Mouse (Mus musculus): Measurements from ENCODE around the gene Gpr153.

Gpr153 gene

GRCm38 (mm10) chr4:152265791-152266190, 8.2 kb upstream of the Gpr153 start:
- no peak for DNase-seq

DNA sequence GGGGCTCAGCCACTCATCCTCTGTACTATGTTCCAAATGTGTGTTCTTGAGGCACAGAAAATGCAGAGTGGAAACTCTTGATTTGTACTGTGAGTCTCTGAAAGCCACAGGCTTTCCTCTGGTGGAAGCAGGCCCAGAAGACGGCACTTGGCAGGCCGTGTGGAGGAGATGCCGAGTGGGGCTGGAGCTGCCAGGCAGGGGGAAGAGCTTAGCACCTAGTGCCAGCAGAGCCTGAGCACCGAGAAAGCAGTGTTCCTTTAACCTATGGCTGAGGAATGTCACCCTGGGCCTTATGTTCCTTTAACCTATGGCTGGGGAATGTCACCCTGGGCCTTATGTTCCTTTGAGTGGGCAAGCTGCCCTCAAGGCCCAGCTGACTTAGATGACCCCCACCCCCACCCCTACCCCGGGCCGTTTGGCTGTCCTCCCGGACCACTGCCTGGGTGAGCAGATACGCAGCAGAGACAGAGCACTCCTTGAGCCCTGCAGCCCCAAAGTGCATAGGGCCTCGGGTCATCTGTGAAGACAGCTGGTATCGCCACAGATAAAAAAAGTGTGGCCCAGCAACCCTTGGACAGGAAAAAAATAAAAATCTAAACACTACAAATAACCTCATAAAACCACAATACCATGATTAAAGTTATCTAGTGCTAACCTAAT, 7.7 kb upstream of the Gpr153 start:
- DNase-seq, result no peak

DNA sequence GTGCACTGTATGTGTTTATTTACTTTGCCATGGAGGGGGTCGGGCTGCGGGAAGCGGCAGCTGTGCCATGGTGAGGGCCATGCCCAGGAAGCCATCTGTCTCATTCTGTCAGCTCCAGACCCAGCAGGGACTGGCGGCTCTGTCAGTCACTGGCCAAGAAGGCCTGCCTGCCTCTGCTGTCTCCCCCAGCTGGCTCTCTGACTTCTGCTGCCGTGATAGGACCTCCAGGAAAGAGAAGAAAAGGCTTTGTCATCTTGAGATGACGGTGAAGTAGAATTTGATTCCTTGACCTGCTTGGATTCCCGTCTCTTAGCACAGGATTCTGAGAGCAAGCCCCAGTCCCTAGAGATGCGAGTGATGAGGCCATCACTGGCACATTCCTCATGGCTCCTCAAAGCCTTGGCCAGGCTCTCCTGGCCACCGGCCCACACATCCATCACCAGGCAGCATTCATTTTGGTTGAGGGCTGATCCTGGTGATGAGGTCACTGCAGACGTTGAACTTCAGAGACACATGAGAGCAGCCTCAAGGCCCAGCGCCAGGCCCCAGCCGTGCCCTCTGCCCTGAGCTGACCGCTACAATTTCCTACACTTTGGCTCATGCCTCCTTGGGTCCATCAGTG, 6.2 kb upstream of the Gpr153 start:
- peak; percentile 50 to 64 for DNase-seq

- DNase-seq, result no peak
Measured at GRCm38 (mm10) chr4:152269967-152270366, 4.1 kb upstream of the Gpr153 start.

GRCm38 (mm10) chr4:152270599-152270998, 3.4 kb upstream of the Gpr153 start:
- DNase-seq, result no peak

DNA sequence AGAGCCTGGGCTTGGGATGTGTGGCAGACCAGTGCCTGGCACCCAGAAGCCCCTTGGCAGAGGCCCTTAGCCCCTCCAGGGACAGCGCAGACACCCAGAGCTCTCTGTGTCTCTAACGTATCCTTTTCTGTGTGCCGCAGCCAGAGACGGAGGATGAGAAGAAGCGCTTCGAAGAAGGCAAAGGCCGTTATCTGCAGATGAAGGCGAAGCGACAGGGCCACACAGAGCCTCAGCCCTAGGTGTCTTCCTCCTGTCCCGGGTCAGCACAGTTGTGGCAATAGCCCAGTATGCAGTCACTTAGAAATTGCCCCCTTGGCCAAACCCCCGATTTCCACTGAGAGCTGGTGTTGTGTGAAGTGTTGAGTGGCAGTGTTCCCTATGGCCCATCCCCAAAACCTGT, 2.7 kb upstream of the Gpr153 start:
- DNase-seq, result no peak

- no peak for DNase-seq
Measured at GRCm38 (mm10) chr4:152272006-152272405, 2.0 kb upstream of the Gpr153 start.

GRCm38 (mm10) chr4:152272449-152273049, 1.5 kb upstream of the Gpr153 start:
- DNase-seq, result peak; percentile 38 to 54

GRCm38 (mm10) chr4:152273191-152273590, 841 bp upstream of the Gpr153 start:
- no peak for DNase-seq

DNA sequence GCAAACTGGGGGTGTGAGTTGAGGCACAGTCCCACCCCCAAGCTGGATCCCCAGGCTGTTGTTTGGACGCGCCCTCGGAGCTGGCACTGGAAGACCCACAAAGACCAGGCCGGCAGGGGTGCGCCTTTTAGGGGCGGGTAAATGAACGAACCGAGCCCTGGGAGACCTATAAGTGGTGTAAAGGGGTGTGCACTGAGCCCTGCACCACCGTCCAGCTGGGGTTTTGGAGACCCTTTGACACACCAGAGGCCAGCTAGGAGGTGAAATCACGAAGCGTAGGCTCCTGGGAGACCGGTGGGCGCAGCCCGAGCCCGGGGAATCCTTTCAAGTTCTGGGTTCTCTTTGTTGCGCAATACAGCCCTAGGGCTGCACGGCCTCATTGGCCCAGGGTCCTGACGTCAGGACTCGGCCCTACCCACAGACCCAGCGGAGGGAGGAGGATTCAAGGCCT, 674 bp downstream of the Gpr153 start:
- DNase-seq, result peak; percentile 29 to 67

DNA sequence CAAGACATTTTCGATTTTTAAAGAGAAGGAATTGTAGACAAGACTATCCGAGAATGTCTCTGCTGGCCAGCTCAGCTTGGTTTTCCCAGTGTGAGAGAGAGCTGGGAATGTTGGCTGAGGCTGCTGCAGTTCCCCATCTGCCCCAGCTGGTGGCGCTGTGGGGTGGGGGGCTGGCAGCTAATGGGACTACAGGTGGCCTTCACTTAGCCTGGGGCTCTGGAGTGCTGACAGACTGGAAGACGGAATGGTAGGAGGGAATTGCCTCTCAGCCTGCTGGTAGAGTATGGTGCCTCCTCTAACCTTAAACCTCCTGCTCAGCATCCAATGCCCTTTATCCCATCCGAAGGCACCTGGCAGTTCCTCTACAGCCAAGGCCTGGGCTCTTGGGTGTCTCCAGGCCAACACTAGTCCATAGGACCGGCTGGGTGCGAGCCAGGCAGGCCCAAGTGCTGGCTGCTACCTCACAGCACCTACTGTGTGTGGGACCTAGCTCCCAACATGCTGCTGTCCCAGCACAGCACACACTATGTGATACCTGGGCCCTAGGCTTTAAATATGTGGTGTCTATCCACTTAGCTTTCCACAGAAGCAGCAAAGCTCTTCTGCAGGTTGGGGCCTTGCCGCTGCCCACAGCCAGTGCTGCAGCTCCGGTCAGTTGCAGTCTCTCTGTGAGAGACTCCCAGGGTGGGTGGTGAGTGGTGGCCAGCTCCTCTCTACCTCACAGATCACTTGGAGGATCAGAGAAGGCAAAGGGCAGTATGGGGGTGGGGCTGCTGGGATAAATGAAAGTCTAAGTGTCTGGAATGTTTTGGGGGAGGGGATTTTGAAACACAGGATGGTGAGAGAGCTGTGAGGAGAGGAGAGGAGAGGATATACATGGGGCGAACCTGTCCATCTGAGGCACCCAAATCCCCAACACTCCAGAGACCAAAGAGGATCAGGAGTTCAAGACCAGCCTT, 2.6 kb downstream of the Gpr153 start:
- no peak for DNase-seq

DNA sequence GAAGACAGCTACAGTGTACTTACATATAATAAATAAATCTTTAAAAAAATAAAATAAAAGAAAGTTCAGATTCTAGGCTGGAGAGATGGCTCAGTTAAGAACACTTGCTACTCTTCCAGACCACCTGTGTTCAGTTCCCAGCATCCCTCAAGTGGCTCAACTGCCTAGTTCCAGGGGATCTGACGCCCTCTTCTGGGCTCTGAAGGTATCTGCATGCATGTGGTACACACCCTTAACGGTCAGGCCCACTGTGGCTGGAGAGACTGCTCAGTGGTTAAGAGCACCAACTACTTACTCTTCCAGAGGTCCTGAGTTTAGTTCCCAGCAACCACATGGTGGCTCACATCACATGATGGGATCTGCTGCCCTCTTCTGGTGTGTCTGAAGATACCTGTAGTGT, 3.9 kb downstream of the Gpr153 start:
- DNase-seq, result no peak

DNA sequence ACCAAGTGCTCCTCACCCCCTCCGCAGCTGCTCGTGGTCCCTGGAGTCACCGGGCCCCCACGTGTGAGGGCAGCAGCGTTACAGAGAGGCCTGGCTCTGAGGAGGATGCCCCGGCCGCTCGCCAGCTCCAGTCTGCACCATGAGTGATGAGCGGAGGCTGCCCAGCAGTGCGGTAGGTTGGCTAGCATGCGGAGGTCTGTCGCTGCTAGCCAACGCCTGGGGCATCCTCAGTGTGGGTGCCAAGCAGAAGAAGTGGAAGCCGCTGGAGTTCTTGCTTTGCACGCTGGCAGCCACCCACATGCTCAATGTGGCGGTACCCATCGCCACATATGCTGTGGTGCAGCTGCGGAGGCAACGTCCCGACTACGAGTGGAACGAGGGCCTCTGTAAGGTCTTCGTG, 5.0 kb downstream of the Gpr153 start:
- no peak for DNase-seq

DNA sequence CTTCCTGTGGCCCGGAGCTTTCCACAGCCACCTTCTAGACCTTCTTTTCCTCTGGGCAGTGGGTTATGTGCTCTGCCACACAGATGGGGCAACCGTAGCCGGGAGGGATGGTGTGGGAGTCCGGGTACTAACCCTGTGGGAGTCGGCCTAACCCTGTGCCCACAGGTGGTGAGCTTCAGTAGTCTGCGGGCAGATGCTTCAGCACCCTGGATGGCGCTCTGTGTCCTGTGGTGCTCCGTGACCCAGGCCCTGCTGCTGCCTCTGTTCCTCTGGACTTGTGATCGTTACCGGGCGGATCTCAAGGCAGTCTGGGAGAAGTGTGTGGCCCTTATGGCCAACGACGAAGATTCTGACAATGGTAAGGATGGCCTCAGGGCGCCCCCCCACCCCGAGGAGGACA, 7.6 kb downstream of the Gpr153 start:
- DNase-seq, result no peak

- DNase-seq, result no peak
Measured at GRCm38 (mm10) chr4:152282721-152283120, 8.7 kb downstream of the Gpr153 start.

DNA sequence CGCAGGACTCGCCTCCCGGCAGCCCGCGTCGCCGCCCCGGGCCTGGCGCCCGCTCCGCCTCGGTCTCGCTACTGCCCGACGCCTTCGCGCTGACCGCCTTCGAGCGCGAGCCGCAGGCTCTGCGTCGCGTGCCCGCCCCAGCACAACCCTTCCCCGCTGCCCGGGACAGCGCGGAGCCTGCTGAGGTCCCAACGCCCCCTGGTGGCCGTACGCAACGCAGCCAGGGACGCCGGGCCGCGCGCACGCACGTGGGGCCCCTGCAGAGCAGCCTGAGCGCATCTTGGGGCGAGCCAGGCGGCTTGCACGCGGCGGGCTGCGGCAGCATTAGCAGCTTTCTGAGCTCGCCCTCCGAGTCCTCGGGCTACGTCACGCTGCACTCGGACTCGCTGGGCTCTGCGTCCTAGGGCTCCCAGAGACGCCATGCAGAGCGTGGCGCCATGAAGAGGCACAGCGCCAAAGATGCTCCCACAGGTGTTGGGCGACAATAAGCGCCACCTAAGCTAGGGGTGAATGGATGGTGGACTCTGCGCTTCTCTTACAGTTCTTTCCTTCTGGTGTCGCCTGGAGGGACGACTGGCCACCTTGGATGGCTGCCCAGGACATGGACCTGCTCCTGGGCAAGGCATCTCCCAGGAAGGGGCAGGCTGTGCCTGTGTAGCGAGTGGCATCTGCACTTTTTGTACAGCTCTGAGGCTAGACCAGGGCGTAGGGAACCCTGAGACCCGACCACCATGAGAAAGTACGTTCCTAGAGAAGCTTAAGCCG, 9.3 kb downstream of the Gpr153 start:
- DNase-seq, result peak; percentile 75 to 83

DNA sequence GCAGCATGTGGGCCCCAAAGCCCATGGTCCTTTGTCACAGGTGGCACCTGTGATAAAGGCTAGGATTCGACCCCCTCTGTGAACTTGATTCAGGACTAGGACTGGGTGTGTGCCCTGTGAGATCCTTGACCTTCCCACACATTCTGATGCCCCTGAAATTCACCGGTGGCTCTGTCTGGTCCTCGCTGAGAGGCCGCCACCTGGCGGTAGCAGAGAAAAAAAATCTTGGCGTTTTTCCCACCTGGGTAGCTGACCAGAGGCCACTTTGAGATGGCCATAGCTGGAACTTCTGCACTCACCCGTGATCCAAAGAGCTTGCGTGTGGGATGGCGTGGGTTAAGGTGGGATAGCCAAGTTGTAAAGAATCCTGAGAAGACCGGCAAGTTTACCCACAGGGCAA, 11.5 kb downstream of the Gpr153 start:
- peak; percentile 53 to 62 for DNase-seq

DNA sequence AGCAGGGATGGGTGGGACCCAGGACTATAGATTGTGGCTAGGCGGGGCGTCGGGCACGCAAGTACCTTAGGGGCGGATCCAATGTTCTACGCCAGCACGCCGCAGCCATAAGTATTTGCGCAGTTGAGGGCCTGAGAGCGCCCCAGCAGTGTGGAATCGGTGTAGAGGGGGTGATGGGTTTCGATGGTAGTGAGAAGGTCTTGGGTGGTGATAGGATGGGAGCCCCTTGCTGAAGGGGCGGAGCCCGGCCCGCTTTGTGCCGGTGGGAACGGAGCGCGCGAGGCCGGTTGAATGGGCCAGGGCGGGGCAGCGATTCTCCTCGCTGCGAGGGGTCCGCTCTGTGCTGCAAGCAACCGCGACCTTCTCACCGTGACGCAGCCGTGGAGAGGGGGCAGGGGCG, 12.2 kb downstream of the Gpr153 start:
- no peak for DNase-seq

DNA sequence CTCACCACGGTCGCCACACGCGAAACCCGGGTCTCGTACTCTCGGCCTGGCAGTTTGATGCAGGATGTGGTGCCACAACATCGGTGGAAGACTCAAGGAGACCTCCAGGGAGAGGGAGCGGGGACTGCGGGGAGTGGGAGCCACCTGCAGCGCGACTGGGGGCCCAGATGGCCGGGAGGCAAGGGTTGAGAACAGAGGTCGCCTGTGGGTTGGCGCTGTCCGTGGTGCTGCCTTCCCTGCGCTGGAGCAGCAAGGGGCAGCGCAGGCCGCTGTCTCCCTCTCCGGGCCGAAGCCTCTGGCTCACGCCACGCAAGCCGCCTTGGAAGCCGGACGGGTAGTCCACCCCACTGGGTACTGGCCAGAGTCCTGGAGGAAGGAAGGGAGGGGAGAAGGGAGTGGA, 12.9 kb downstream of the Gpr153 start:
- peak; percentile 38 to 56 for DNase-seq

DNA sequence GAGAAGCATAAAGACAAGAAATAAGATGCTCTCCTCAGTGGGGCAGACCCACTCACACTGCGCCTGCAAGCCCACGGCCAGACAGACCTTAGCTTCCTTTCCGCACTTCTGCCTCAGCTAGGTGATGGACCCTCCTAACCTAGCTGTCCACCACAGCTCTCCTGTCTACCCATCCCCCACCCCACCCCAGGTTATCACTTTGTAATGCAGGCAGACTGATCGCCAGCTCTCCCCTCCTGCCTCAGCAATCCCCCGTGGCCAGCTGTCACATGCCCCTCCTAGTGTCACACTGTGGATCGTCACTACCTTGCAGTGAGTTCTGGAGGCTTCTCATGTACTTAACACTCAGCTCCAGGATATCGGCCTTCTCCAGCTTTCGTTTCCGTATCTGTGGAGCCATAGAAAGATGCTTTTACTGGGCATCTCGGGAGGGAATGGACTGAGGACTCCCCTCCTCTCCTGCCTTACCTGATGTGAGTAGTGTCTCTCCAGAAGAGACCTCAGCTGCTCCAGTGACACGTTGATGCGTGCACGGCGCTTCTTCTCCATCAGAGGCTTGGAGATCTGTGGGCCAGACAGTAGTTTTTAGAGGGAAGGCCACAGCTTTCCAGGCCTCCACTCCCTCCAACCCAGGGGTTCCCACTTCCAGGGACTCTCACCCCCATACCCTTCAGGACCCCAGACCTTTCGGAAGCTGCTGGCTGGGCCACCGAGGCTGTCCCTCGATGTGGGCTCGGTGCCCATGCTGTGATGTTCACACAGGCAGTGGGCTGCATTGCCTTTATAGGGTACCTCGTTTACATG, 13.5 kb downstream of the Gpr153 start:
- DNase-seq, result no peak

DNA sequence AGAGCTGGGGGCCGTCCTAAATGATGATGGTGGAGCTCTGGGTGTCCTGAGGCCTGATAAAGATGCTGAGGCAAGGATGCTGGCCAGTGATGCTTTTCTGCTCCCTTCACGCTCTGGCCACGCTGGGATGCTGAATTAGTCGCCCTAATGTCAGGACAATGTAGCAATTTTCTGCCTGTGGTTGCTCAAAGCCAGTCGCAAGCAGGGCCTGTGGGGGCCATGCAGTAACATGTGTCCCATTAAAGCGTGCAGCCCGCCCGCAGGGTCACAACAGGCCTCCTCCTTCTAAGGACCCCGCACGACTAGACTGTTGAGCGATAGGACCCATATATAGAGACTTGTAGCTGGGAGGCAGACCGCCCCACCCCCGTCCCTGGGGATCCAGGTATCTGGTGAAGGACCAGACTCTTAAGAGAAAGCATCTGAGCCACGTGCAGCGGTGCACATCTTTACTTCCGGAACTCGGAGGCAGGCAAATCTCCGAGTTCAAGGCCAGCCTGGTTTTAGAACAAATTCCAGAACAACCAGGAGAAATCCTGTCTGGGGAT, 14.4 kb downstream of the Gpr153 start:
- DNase-seq, result no peak

Measured in lung, adult 18-20 months (tissue).